8 mouse cellular contexts compared by ENCODE assay signal in genomic region chr6:124732476-124733370, GRCm38 (mm10). TPM values are rescaled to one million over a fixed set of nuclear protein-coding genes. Genes with fewer than 3 reads are reported as not detected.
DNase-seq lines count a peak whose midpoint lies in the region; ATAC-seq and TF ChIP-seq lines count a peak whose summit lies in the region.

No protein-coding gene starts in this region.

- no peak overlapping the region for H3K4me2 ChIP-seq in midbrain, embryonic 16.5 days (ENCODE audit: low read length)
- H3K4me2 ChIP-seq in limb, embryonic 15.5 days, result no peak overlapping the region
- H3K4me2 ChIP-seq in midbrain, embryonic 11.5 days, result no peak overlapping the region
- H3K4me2 ChIP-seq in forebrain, embryonic 15.5 days (replicated peaks), result no peak overlapping the region

- TF ChIP-seq CTCF in cortical plate, adult 2 months (IDR thresholded peaks at IDR 0.05; ENCODE audit: extremely low read depth, insufficient read depth, low read length), result no peak

- no peak overlapping the region for H3K4me3 ChIP-seq in midbrain, embryonic 10.5 days
- no peak overlapping the region for H3K4me3 ChIP-seq in midbrain, embryonic 16.5 days (ENCODE audit: low read depth, low read length)
- 0 out of 2 replicates have a peak overlapping the region, but pooled peaks have one; percentile 11 for H3K4me3 ChIP-seq in cortical plate, adult 2 months (ENCODE audit: insufficient read depth, low read length)
- H3K4me3 ChIP-seq in limb, embryonic 15.5 days, result peak overlapping the region; percentile 9; the same call in 1 of the 2 replicates
- no peak overlapping the region for H3K4me3 ChIP-seq in midbrain, embryonic 11.5 days (ENCODE audit: low read depth, low read length)
- no peak overlapping the region for H3K4me3 ChIP-seq in forebrain, embryonic 15.5 days

- H3K36me3 ChIP-seq in midbrain, embryonic 10.5 days, result no peaks in the 10 kb centered on the region
- H3K36me3 ChIP-seq in midbrain, embryonic 16.5 days (ENCODE audit: control insufficient read depth, insufficient read depth, low read length), result no peaks in the 10 kb centered on the region
- no peaks in the 10 kb centered on the region for H3K36me3 ChIP-seq in limb, embryonic 15.5 days
- no peaks in the 10 kb centered on the region for H3K36me3 ChIP-seq in midbrain, embryonic 11.5 days (ENCODE audit: control insufficient read depth, insufficient read depth, low read length)
- no peaks in the 10 kb centered on the region for H3K36me3 ChIP-seq in forebrain, embryonic 15.5 days

- no peaks in the 10 kb centered on the region for H3K9me3 ChIP-seq in midbrain, embryonic 10.5 days (replicated peaks)
- no peaks in the 10 kb centered on the region for H3K9me3 ChIP-seq in midbrain, embryonic 16.5 days (replicated peaks; ENCODE audit: control insufficient read depth, low read length, poor library complexity, severe bottlenecking)
- no peaks in the 10 kb centered on the region for H3K9me3 ChIP-seq in limb, embryonic 15.5 days
- H3K9me3 ChIP-seq in midbrain, embryonic 11.5 days (ENCODE audit: control insufficient read depth, low read length), result no peaks in the 10 kb centered on the region
- H3K9me3 ChIP-seq in forebrain, embryonic 15.5 days, result no peaks in the 10 kb centered on the region

- ATAC-seq in midbrain, embryonic 16.5 days, result no peak
- ATAC-seq in limb, embryonic 15.5 days (ENCODE audit: insufficient number of reproducible peaks, low FRiP score, low TSS enrichment, low read depth), result no peak
- ATAC-seq in midbrain, embryonic 11.5 days (ENCODE audit: low FRiP score), result no peak; the same call in 1 of the 2 replicates
- ATAC-seq in forebrain, embryonic 15.5 days (replicated peaks), result no peak

- no peak for TF ChIP-seq POLR2A in cortical plate, adult 2 months (IDR thresholded peaks at IDR 0.05; ENCODE audit: extremely low read depth, insufficient read depth, low read length)

- H3K27ac ChIP-seq in midbrain, embryonic 10.5 days (replicated peaks), result peak overlapping the region; percentile 53
- no peak overlapping the region for H3K27ac ChIP-seq in midbrain, embryonic 16.5 days (ENCODE audit: low read length)
- no peak overlapping the region; the same call in 1 of the 2 replicates for H3K27ac ChIP-seq in cortical plate, adult 2 months (ENCODE audit: insufficient read depth, low read length)
- no peak overlapping the region for H3K27ac ChIP-seq in limb, embryonic 15.5 days
- no peak overlapping the region for H3K27ac ChIP-seq in midbrain, embryonic 11.5 days (ENCODE audit: low read depth, low read length)
- H3K27ac ChIP-seq in forebrain, embryonic 15.5 days (replicated peaks), result no peak overlapping the region

- H3K4me1 ChIP-seq in midbrain, embryonic 10.5 days, result peaks cover 13% of the 10 kb centered on the region
- no peaks in the 10 kb centered on the region for H3K4me1 ChIP-seq in midbrain, embryonic 16.5 days (ENCODE audit: control insufficient read depth, insufficient read depth, low read length)
- no peaks in the 10 kb centered on the region for H3K4me1 ChIP-seq in cortical plate, adult 2 months (ENCODE audit: control insufficient read depth, insufficient read depth, low read length)
- peaks cover 6% of the 10 kb centered on the region; the same call in 1 of the 2 replicates for H3K4me1 ChIP-seq in limb, embryonic 15.5 days
- H3K4me1 ChIP-seq in midbrain, embryonic 11.5 days (ENCODE audit: control insufficient read depth, insufficient read depth, low read length), result no peaks in the 10 kb centered on the region
- H3K4me1 ChIP-seq in forebrain, embryonic 15.5 days, result no peaks in the 10 kb centered on the region

- H3K27me3 ChIP-seq in midbrain, embryonic 10.5 days (ENCODE audit: low read depth, poor library complexity, severe bottlenecking), result no peaks in the 10 kb centered on the region
- H3K27me3 ChIP-seq in midbrain, embryonic 16.5 days (ENCODE audit: control insufficient read depth, insufficient read depth, low read depth, low read length), result no peaks in the 10 kb centered on the region
- no peaks in the 10 kb centered on the region for H3K27me3 ChIP-seq in limb, embryonic 15.5 days
- H3K27me3 ChIP-seq in midbrain, embryonic 11.5 days (ENCODE audit: control insufficient read depth, insufficient read depth, low read length), result no peaks in the 10 kb centered on the region
- H3K27me3 ChIP-seq in forebrain, embryonic 15.5 days, result no peaks in the 10 kb centered on the region

- WGBS in midbrain, embryonic 10.5 days, result 51% methylated on average over 19 of the region's 19 CpGs
- WGBS in midbrain, embryonic 16.5 days, result 59% methylated on average over 18 of the region's 19 CpGs
- 50% methylated on average over 19 of the region's 19 CpGs for WGBS in limb, embryonic 15.5 days
- 56% methylated on average over 19 of the region's 19 CpGs for WGBS in midbrain, embryonic 11.5 days
- 58% methylated on average over 19 of the region's 19 CpGs for WGBS in forebrain, embryonic 15.5 days

- DNase-seq in midbrain, embryonic 10.5 days (ENCODE audit: low spot score), result no peak
- DNase-seq in natural killer cell, adult 2 months (ENCODE audit: low spot score in 2 of 2), result peak; percentile 67 to 81
- DNase-seq in right cerebral cortex, adult 2 months (ENCODE audit: low spot score in 2 of 2), result no peak
- DNase-seq in midbrain, embryonic 11.5 days (ENCODE audit: low spot score, missing footprints), result no peak

- no peak overlapping the region for H3K9ac ChIP-seq in midbrain, embryonic 16.5 days (ENCODE audit: low read depth, low read length)
- H3K9ac ChIP-seq in limb, embryonic 15.5 days, result no peak overlapping the region
- no peak overlapping the region for H3K9ac ChIP-seq in midbrain, embryonic 11.5 days (ENCODE audit: low read length)
- no peak overlapping the region for H3K9ac ChIP-seq in forebrain, embryonic 15.5 days (replicated peaks)

RNA-seq across cellular contexts. Expression of gene Ptpn6, which starts 5.8 kb away (rescaled TPM):
- polyA plus RNA-seq in midbrain, embryonic 10.5 days (2016; fragmentation: Nextera tagmentation; extraction: Ambion mirVana), result 6.1 and 7.2 TPM in 2 replicates
- 2.4 and 4.0 TPM in 2 replicates for polyA plus RNA-seq in midbrain, embryonic 16.5 days (2015; fragmentation: Nextera tagmentation; extraction: Ambion mirVana)
- polyA plus RNA-seq in cortical plate, adult 2 months (2012; rRNA removed), result 6.3 and 6.5 TPM in 2 replicates
- 17.4 and 17.8 TPM in 2 replicates for polyA plus RNA-seq in limb, embryonic 15.5 days (2015; fragmentation: Nextera tagmentation; extraction: Ambion mirVana)
- polyA plus RNA-seq in midbrain, embryonic 11.5 days (2014; fragmentation: Nextera tagmentation; extraction: Ambion mirVana), result 5.1 and 6.3 TPM in 2 replicates
- polyA plus RNA-seq in forebrain, embryonic 15.5 days (2015; fragmentation: Nextera tagmentation; extraction: Ambion mirVana), result 3.2 and 4.4 TPM in 2 replicates

RNA-seq across cellular contexts. Expression of gene Grcc10, which starts 8.5 kb away (rescaled TPM):
- polyA plus RNA-seq in midbrain, embryonic 10.5 days (2016; fragmentation: Nextera tagmentation; extraction: Ambion mirVana), result 445 and 490 TPM in 2 replicates
- 665 and 679 TPM in 2 replicates for polyA plus RNA-seq in midbrain, embryonic 16.5 days (2015; fragmentation: Nextera tagmentation; extraction: Ambion mirVana)
- polyA plus RNA-seq in cortical plate, adult 2 months (2012; rRNA removed), result 340 and 352 TPM in 2 replicates
- polyA plus RNA-seq in limb, embryonic 15.5 days (2015; fragmentation: Nextera tagmentation; extraction: Ambion mirVana), result 356 and 402 TPM in 2 replicates
- polyA plus RNA-seq in midbrain, embryonic 11.5 days (2014; fragmentation: Nextera tagmentation; extraction: Ambion mirVana), result 532 and 550 TPM in 2 replicates
- 652 and 676 TPM in 2 replicates for polyA plus RNA-seq in forebrain, embryonic 15.5 days (2015; fragmentation: Nextera tagmentation; extraction: Ambion mirVana)

RNA-seq across cellular contexts. Expression of gene Phb2, which starts 20.6 kb away (rescaled TPM):
- polyA plus RNA-seq in midbrain, embryonic 10.5 days (2016; fragmentation: Nextera tagmentation; extraction: Ambion mirVana), result 401 and 471 TPM in 2 replicates
- polyA plus RNA-seq in midbrain, embryonic 16.5 days (2015; fragmentation: Nextera tagmentation; extraction: Ambion mirVana), result 240 and 245 TPM in 2 replicates
- 104 and 105 TPM in 2 replicates for polyA plus RNA-seq in cortical plate, adult 2 months (2012; rRNA removed)
- polyA plus RNA-seq in limb, embryonic 15.5 days (2015; fragmentation: Nextera tagmentation; extraction: Ambion mirVana), result 285 and 312 TPM in 2 replicates
- 343 and 353 TPM in 2 replicates for polyA plus RNA-seq in midbrain, embryonic 11.5 days (2014; fragmentation: Nextera tagmentation; extraction: Ambion mirVana)
- 271 and 275 TPM in 2 replicates for polyA plus RNA-seq in forebrain, embryonic 15.5 days (2015; fragmentation: Nextera tagmentation; extraction: Ambion mirVana)

RNA-seq across cellular contexts. Expression of gene Emg1, which starts 20.7 kb away (rescaled TPM):
- 217 and 243 TPM in 2 replicates for polyA plus RNA-seq in midbrain, embryonic 10.5 days (2016; fragmentation: Nextera tagmentation; extraction: Ambion mirVana)
- 95.3 and 101 TPM in 2 replicates for polyA plus RNA-seq in midbrain, embryonic 16.5 days (2015; fragmentation: Nextera tagmentation; extraction: Ambion mirVana)
- 57.3 and 58.3 TPM in 2 replicates for polyA plus RNA-seq in cortical plate, adult 2 months (2012; rRNA removed)
- 164 and 183 TPM in 2 replicates for polyA plus RNA-seq in limb, embryonic 15.5 days (2015; fragmentation: Nextera tagmentation; extraction: Ambion mirVana)
- 215 and 219 TPM in 2 replicates for polyA plus RNA-seq in midbrain, embryonic 11.5 days (2014; fragmentation: Nextera tagmentation; extraction: Ambion mirVana)
- 153 and 160 TPM in 2 replicates for polyA plus RNA-seq in forebrain, embryonic 15.5 days (2015; fragmentation: Nextera tagmentation; extraction: Ambion mirVana)

RNA-seq across cellular contexts. Expression of gene Gm45234, which starts 23.1 kb away (rescaled TPM):
- not detected in 2 replicates for polyA plus RNA-seq in midbrain, embryonic 10.5 days (2016; fragmentation: Nextera tagmentation; extraction: Ambion mirVana)
- polyA plus RNA-seq in midbrain, embryonic 16.5 days (2015; fragmentation: Nextera tagmentation; extraction: Ambion mirVana), result not detected in 2 replicates
- not detected in 2 replicates for polyA plus RNA-seq in cortical plate, adult 2 months (2012; rRNA removed)
- polyA plus RNA-seq in limb, embryonic 15.5 days (2015; fragmentation: Nextera tagmentation; extraction: Ambion mirVana), result 0.10 TPM in 1 of 2 replicates, not detected in the other
- polyA plus RNA-seq in midbrain, embryonic 11.5 days (2014; fragmentation: Nextera tagmentation; extraction: Ambion mirVana), result not detected in 2 replicates
- not detected in 2 replicates for polyA plus RNA-seq in forebrain, embryonic 15.5 days (2015; fragmentation: Nextera tagmentation; extraction: Ambion mirVana)

Comparison
In these comparisons a context has a peak if more than half of its experiments do, and no peak if none do; other contexts are left out.
1. DNase-seq: peak in natural killer cell, adult 2 months (2 of 2); none in midbrain, embryonic 10.5 days (single experiment), right cerebral cortex, adult 2 months (0 of 2) and midbrain, embryonic 11.5 days (single experiment).
2. H3K4me3 ChIP-seq: peak in cortical plate, adult 2 months (single experiment) and limb, embryonic 15.5 days (single experiment); none in midbrain, embryonic 10.5 days (single experiment), midbrain, embryonic 16.5 days (single experiment), midbrain, embryonic 11.5 days (single experiment) and forebrain, embryonic 15.5 days (single experiment).